Mouse (Mus musculus) central nervous system, embryonic 18 days (tissue): ENCODE measurements around the gene Nsmce3. TPM values are rescaled to one million over a fixed set of nuclear protein-coding genes. Genes with fewer than 3 reads are reported as not detected.

Source experiments
- polyA plus RNA-seq: library from polyadenylated mRNA; depleted of rRNA; stranded (reverse); fragments of >200 nt; gene quantifications from 2 replicates; pipeline ENCODE4 v1.2.3, GENCODE M21; 2012; rRNA removed

The Nsmce3 gene
- polyA plus RNA-seq, result 8.5 and 8.7 TPM in 2 replicates

GRCm38 (mm10) chr7:64872743-64873241, at the start of gene Nsmce3:
Gene Nsmce3, minus strand, starts transcription at chr7:64872997.

